Mouse (Mus musculus) myocyte (in vitro differentiated cells): Measurements from ENCODE around the gene Tgm2.

ENCODE experiments used
- CEBPB ChIP-seq: IDR thresholded peaks from 2 replicates; pipeline ENCODE4 v1.6.1; 2011; ENCODE audit warnings: mild to moderate bottlenecking, moderate library complexity; ENCODE audit not compliant: poor library complexity, insufficient read depth, severe bottlenecking
- E2F4 ChIP-seq: IDR thresholded peaks from one replicate; pipeline ENCODE4 v1.6.1; 2011; ENCODE audit warnings: mild to moderate bottlenecking, control low read depth, moderate library complexity; ENCODE audit not compliant: insufficient read depth
- MAX ChIP-seq: IDR thresholded peaks from one replicate; pipeline ENCODE4 v1.6.1; 2011; ENCODE audit warnings: low read depth, mild to moderate bottlenecking, control low read depth
- MYOG ChIP-seq, 3 experiments: IDR thresholded peaks; one replicate each; pipeline ENCODE4 v1.6.1; 2011; ENCODE audit warnings: control low read depth in 2 of 3, low read depth in 2 of 3, mild to moderate bottlenecking in 2 of 3; ENCODE audit not compliant: insufficient read length in 2 of 3, control insufficient read depth in 1 of 3, insufficient read depth in 1 of 3
- POLR2A ChIP-seq: IDR thresholded peaks from one replicate; pipeline ENCODE4 v1.6.1; 2011; ENCODE audit warnings: low read depth, mild to moderate bottlenecking, control low read depth, moderate library complexity; ENCODE audit not compliant: insufficient read length
- POLR2AphosphoS2 ChIP-seq: IDR thresholded peaks from one replicate; pipeline ENCODE4 v1.6.1; 2011; ENCODE audit warnings: low read depth, control low read depth; ENCODE audit not compliant: insufficient read length
- SRF ChIP-seq: IDR thresholded peaks from one replicate; pipeline ENCODE4 v1.6.1; 2011; ENCODE audit warnings: low read depth; ENCODE audit not compliant: control insufficient read depth, insufficient read length
- TCF12 ChIP-seq: IDR thresholded peaks from one replicate; pipeline ENCODE4 v1.6.1; 2011; ENCODE audit warnings: mild to moderate bottlenecking, control low read depth; ENCODE audit not compliant: poor library complexity, insufficient read depth, severe bottlenecking
- USF1 ChIP-seq: IDR thresholded peaks from one replicate; pipeline ENCODE4 v1.6.1; 2011; ENCODE audit warnings: low read depth, mild to moderate bottlenecking, control low read depth, moderate library complexity

DNA sequence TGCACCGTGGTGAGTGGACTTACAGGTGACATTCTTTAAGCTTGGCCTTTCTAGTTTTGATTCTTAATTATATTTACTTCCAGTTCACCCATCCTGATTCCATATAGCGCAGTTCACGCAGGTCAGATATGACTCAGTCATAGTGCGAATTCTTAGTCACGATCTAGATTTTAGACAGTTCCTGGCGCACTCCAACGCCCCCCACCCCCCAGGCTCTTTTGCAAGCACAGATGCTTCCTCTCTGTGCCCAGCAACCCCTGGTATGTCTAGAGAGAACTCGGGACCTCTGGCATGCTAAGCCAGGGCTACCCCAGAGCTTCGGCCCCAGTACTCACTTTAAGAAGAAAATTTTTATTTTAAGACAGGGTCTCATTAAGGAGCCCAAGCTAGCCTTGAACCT is 10.3 kb upstream of the Tgm2 start:
- TF ChIP-seq POLR2A (no peak), E2F4 (no peak), POLR2AphosphoS2 (no peak), SRF (no peak), TCF12 (no peak), MAX (no peak), MYOG (IDR thresholded peaks at IDR 0.05; ENCODE audit: control insufficient read depth in 1 of 3, insufficient read depth in 1 of 3, insufficient read length in 2 of 3, low read depth in 2 of 3) (no peak), USF1 (no peak), CEBPB (no peak)
